Mouse (Mus musculus) C2C12 (cell line): ENCODE data around the gene Ctse. TPM values are rescaled to one million over a fixed set of nuclear protein-coding genes. Genes with fewer than 3 reads are reported as not detected.

ENCODE experiments used
- H3K27me3 ChIP-seq: one replicate; pipeline ENCODE4 v1.6.1; 2011; ENCODE audit not compliant: control insufficient read depth, insufficient read depth, insufficient read length
- H3K36me3 ChIP-seq: one replicate; pipeline ENCODE4 v1.6.1; 2011; ENCODE audit not compliant: control insufficient read depth, insufficient read depth
- H3K4me3 ChIP-seq: one replicate; pipeline ENCODE4 v1.5.1; 2011; ENCODE audit warnings: mild to moderate bottlenecking, control low read depth; ENCODE audit not compliant: poor library complexity, insufficient read depth, severe bottlenecking
- H3K79me2 ChIP-seq: one replicate; pipeline ENCODE4 v1.6.1; 2011; ENCODE audit not compliant: control insufficient read depth, insufficient read depth
- H3K79me3 ChIP-seq: one replicate; pipeline ENCODE4 v1.6.1; 2011; ENCODE audit warnings: low read depth, control low read depth
- H3ac ChIP-seq: one replicate; pipeline ENCODE3; 2011; ENCODE audit warnings: low read depth; ENCODE audit not compliant: control insufficient read depth, insufficient read length
- CEBPB ChIP-seq: IDR thresholded peaks from one replicate; pipeline ENCODE4 v1.6.1; 2011; ENCODE audit warnings: low read depth, mild to moderate bottlenecking, control low read depth, moderate library complexity
- CTCF ChIP-seq: IDR thresholded peaks from one replicate; pipeline ENCODE4 v1.5.1; 2011; ENCODE audit not compliant: control insufficient read depth, insufficient read depth, insufficient read length
- FOSL1 ChIP-seq: IDR thresholded peaks from one replicate; pipeline ENCODE4 v1.8.0; 2011; ENCODE audit warnings: mild to moderate bottlenecking, low read length; ENCODE audit not compliant: poor library complexity, insufficient read depth, severe bottlenecking
- MAX ChIP-seq: IDR thresholded peaks from one replicate; pipeline ENCODE4 v1.6.1; 2011; ENCODE audit warnings: mild to moderate bottlenecking, control low read depth
- MYOD1 ChIP-seq: IDR thresholded peaks from one replicate; pipeline ENCODE4 v1.6.1; 2011; ENCODE audit warnings: low read depth; ENCODE audit not compliant: control insufficient read depth, insufficient read length
- MYOG ChIP-seq: IDR thresholded peaks from one replicate; pipeline ENCODE4 v1.6.1; 2011; ENCODE audit not compliant: control insufficient read depth, insufficient read length; ENCODE audit errors: extremely low read depth
- USF1 ChIP-seq: IDR thresholded peaks from one replicate; pipeline ENCODE4 v1.6.1; 2011; ENCODE audit warnings: low read depth, mild to moderate bottlenecking, control low read depth, moderate library complexity
- long read RNA-seq, 2 experiments: library from polyadenylated mRNA; unstranded; transcript quantifications; one replicate each; pipeline ENCODE4 v2.0.0; 2019 to 2020
- polyA plus RNA-seq: library from polyadenylated mRNA; unstranded; fragments of >200 nt; fragmentation: generic; extraction: Trizol; gene quantifications from one replicate; pipeline ENCODE4 v1.2.1, GENCODE M21; 2012; ENCODE audit warnings: missing spikeins

The Ctse gene
- polyA plus RNA-seq: not detected
- long read RNA-seq, experiment 1: 0 reads
- long read RNA-seq, experiment 2: 0 reads

DNA sequence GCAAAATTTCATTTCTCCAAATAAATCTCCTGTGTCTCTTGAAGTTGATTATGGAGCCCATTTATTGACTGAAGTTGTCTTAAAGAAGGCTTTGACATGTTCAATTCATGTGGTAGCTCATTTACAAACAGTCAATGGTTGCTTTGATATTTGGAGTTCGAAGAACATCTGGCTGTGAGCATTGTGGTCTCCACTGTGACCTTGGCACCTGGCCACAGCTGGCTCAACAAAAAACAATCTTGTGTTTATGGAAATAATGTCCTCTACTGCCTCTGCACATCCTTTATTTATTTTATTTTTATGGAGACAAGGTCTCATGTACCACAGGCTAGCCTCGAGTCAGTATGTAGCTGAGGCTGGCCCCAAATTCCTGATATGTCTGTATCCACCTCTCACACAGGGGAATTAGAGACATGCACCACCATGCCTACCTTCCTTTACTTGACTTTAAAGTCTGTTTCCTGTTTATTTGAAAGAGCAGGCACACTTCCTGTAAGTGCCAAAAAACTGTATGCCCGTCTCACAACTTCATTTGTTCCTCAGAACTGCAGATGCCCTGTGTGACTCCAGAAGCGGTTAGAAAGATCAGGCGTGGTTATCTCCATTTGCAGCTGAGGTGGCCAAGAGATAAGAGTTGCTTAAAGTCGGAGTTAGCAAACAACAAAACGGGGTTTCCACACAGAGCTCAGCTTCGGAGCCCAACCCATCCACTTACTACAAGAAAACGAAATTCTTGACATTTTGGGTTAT lies at the start of gene Ctse:
Ctse (plus strand) TSS at position 516 of the 750 bp plus-strand sequence.
- Histone ChIP-seq H3K79me2 (no peaks in the 10 kb centered on the region), H3K4me3 (no peak within 1 kb of the TSS), H3K36me3 (no peaks in the 10 kb centered on the region), H3ac (no peak within 1 kb of the TSS), H3K27me3 (peaks cover 5% of the 10 kb centered on the region), H3K79me3 (no peaks in the 10 kb centered on the region)
- TF ChIP-seq USF1 (no peak), MYOG (no peak), CEBPB (no peak), FOSL1 (no peak), MYOD1 (no peak), CTCF (no peak), MAX (no peak)

- Histone ChIP-seq H3K36me3 (no peaks in the 10 kb centered on the region), H3K4me3 (no peak within 1 kb of the TSS), H3ac (no peak within 1 kb of the TSS), H3K79me3 (no peaks in the 10 kb centered on the region), H3K79me2 (no peaks in the 10 kb centered on the region), H3K27me3 (peaks cover 54% of the 10 kb centered on the region)
- TF ChIP-seq MYOG (no peak), USF1 (no peak), MAX (no peak), FOSL1 (no peak), CTCF (no peak), MYOD1 (no peak), CEBPB (no peak)
These were observed 39.2 kb upstream of the Ctse start, which contains the start of gene Avpr1b for GRCm38 (mm10) chr1:131598905-131599304. Gene Avpr1b, plus strand, starts transcription at chr1:131599239.

- TF ChIP-seq CEBPB (no peak), USF1 (no peak), MYOG (no peak), FOSL1 (no peak), MYOD1 (no peak), MAX (no peak), CTCF (no peak)
- no peaks in the 10 kb centered on the region for H3K36me3 ChIP-seq
- no peak overlapping the region for H3ac ChIP-seq
- no peak overlapping the region for H3K4me3 ChIP-seq
- H3K27me3 ChIP-seq: peaks cover 55% of the 10 kb centered on the region
- H3K79me2 ChIP-seq: no peaks in the 10 kb centered on the region
- H3K79me3 ChIP-seq: no peaks in the 10 kb centered on the region
These were observed 37.8 kb upstream of the Ctse start for GRCm38 (mm10) chr1:131600314-131600713.

DNA sequence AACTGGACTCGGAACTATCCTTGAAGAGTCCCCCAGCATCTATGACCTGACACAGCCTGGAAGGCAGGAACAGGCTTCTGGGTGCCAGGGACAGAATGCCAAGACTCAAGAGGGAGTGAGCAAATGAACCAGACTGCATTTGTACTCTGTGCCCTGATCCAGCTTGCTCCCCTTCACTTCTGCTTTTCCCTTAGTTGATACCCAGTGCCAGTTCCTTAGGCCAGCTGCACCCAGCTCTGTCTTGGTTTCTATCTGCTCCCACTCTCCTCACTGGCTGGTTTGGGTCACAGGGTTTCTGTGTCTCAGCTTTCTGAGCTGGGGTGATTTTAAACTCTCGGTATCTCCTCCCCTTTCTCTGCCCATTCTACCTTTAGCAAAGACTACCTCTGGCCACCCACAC lies 31.4 kb upstream of the Ctse start:
- Histone ChIP-seq H3ac (no peak overlapping the region), H3K4me3 (no peak overlapping the region), H3K79me3 (no peaks in the 10 kb centered on the region), H3K36me3 (no peaks in the 10 kb centered on the region), H3K27me3 (peaks cover 36% of the 10 kb centered on the region), H3K79me2 (no peaks in the 10 kb centered on the region)
- no peak for TF ChIP-seq MYOG
- TF ChIP-seq MYOD1: no peak
- TF ChIP-seq USF1: no peak
- no peak for TF ChIP-seq CTCF
- no peak for TF ChIP-seq FOSL1
- TF ChIP-seq MAX: no peak

DNA sequence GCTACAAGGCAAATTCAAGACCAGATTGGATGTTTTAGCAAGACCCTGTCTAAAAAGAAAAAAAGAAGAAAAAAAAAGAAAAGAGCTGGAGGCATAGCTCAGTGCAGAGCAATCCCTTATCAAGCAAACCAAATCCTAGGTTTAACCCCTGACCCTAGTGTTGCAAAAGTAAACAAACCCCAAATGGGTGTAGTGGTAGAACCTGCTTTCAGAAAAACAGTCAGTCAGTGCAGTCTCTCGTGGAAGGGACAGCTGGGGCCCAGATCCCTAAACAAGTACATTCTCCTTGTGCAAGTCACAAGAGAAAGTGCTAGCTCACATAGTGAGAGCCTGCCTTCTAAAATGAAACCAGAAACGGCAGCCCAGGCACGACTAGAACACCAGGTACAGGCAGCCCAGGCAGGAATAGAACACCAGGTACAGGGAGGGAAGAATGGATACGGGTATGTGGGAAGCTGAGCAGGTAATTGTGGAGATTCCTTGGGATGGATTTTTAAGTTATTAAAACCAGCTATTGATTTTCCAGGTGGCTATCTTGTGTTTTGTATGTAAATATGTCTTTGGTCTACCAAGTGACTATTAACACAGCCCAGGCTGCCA lies 25.4 kb upstream of the Ctse start:
- Histone ChIP-seq H3K36me3 (no peaks in the 10 kb centered on the region), H3K79me3 (no peaks in the 10 kb centered on the region), H3K4me3 (no peak overlapping the region), H3ac (no peak overlapping the region), H3K27me3 (peaks cover 18% of the 10 kb centered on the region), H3K79me2 (no peaks in the 10 kb centered on the region)
- no peak for TF ChIP-seq CTCF
- no peak for TF ChIP-seq MAX
- no peak for TF ChIP-seq MYOD1
- TF ChIP-seq USF1: no peak
- no peak for TF ChIP-seq FOSL1
- TF ChIP-seq MYOG: no peak
- TF ChIP-seq CEBPB: no peak
